Mouse (Mus musculus): ENCODE data around the gene Kcnj9. TPM values are rescaled to one million over a fixed set of nuclear protein-coding genes. Genes with fewer than 3 reads are reported as not detected.

The Kcnj9 gene
- polyA plus RNA-seq, 1 experiment: 1.5 TPM

- H3K27me3 ChIP-seq (ENCODE audit: control insufficient read depth, insufficient read depth, low read length): no peaks in the 10 kb centered on the region
- H3K36me3 ChIP-seq (ENCODE audit: control insufficient read depth, insufficient read depth, low read length): no peaks in the 10 kb centered on the region
- 5% methylated on average over 4 of the region's 4 CpGs for WGBS
- no peak overlapping the region for H3K27ac ChIP-seq (ENCODE audit: control insufficient read depth, insufficient read depth, low read length)
- H3K4me1 ChIP-seq (replicated peaks; ENCODE audit: control insufficient read depth, insufficient read depth, low read length): peaks cover 19% of the 10 kb centered on the region
- TF ChIP-seq POLR2A (IDR thresholded peaks at IDR 0.05; ENCODE audit: control insufficient read depth, extremely low read depth, insufficient read depth, low read length, poor library complexity) (no peak), CTCF (IDR thresholded peaks at IDR 0.05; ENCODE audit: borderline replicate concordance, control insufficient read depth, extremely low read depth, insufficient read depth, low read length, poor library complexity) (no peak)
- H3K4me3 ChIP-seq (ENCODE audit: control insufficient read depth, insufficient read depth, low read length): no peak overlapping the region
- DNase-seq: no peak
These were observed 22.9 kb downstream of the Kcnj9 start for GRCm38 (mm10) chr1:172306196-172306595.

- H3K4me3 ChIP-seq (ENCODE audit: control insufficient read depth, insufficient read depth, low read length): no peak overlapping the region
- peaks cover 15% of the 10 kb centered on the region for H3K4me1 ChIP-seq (replicated peaks; ENCODE audit: control insufficient read depth, insufficient read depth, low read length)
- no peaks in the 10 kb centered on the region for H3K27me3 ChIP-seq (ENCODE audit: control insufficient read depth, insufficient read depth, low read length)
- WGBS: 57% methylated on average over 3 of the region's 3 CpGs
- DNase-seq: no peak
- H3K27ac ChIP-seq (ENCODE audit: control insufficient read depth, insufficient read depth, low read length): no peak overlapping the region
- TF ChIP-seq CTCF (IDR thresholded peaks at IDR 0.05; ENCODE audit: borderline replicate concordance, control insufficient read depth, extremely low read depth, insufficient read depth, low read length, poor library complexity) (no peak), POLR2A (IDR thresholded peaks at IDR 0.05; ENCODE audit: control insufficient read depth, extremely low read depth, insufficient read depth, low read length, poor library complexity) (no peak)
- H3K36me3 ChIP-seq (ENCODE audit: control insufficient read depth, insufficient read depth, low read length): no peaks in the 10 kb centered on the region
These were observed 23.5 kb downstream of the Kcnj9 start for GRCm38 (mm10) chr1:172305635-172306034.

GRCm38 (mm10) chr1:172305153-172305552, 24.0 kb downstream of the Kcnj9 start:
- no peak overlapping the region for H3K4me3 ChIP-seq (ENCODE audit: control insufficient read depth, insufficient read depth, low read length)
- no peak for DNase-seq
- H3K4me1 ChIP-seq (replicated peaks; ENCODE audit: control insufficient read depth, insufficient read depth, low read length): peaks cover 10% of the 10 kb centered on the region
- TF ChIP-seq POLR2A (IDR thresholded peaks at IDR 0.05; ENCODE audit: control insufficient read depth, extremely low read depth, insufficient read depth, low read length, poor library complexity): no peak
- TF ChIP-seq CTCF (IDR thresholded peaks at IDR 0.05; ENCODE audit: borderline replicate concordance, control insufficient read depth, extremely low read depth, insufficient read depth, low read length, poor library complexity): no peak
- H3K27me3 ChIP-seq (ENCODE audit: control insufficient read depth, insufficient read depth, low read length): no peaks in the 10 kb centered on the region
- H3K27ac ChIP-seq (ENCODE audit: control insufficient read depth, insufficient read depth, low read length): no peak overlapping the region
- 49% methylated on average over 2 of the region's 2 CpGs for WGBS
- no peaks in the 10 kb centered on the region for H3K36me3 ChIP-seq (ENCODE audit: control insufficient read depth, insufficient read depth, low read length)

- no peak overlapping the region for H3K4me3 ChIP-seq (ENCODE audit: control insufficient read depth, insufficient read depth, low read length)
- H3K4me1 ChIP-seq (replicated peaks; ENCODE audit: control insufficient read depth, insufficient read depth, low read length): 0 out of 2 replicates have a peak, but pooled peaks cover 5% of the 10 kb centered on the region
- 64% methylated on average over 6 of the region's 6 CpGs for WGBS
- no peak for DNase-seq
- H3K27me3 ChIP-seq (ENCODE audit: control insufficient read depth, insufficient read depth, low read length): no peaks in the 10 kb centered on the region
- no peak overlapping the region for H3K27ac ChIP-seq (ENCODE audit: control insufficient read depth, insufficient read depth, low read length)
- no peak for TF ChIP-seq POLR2A (IDR thresholded peaks at IDR 0.05; ENCODE audit: control insufficient read depth, extremely low read depth, insufficient read depth, low read length, poor library complexity)
- no peak for TF ChIP-seq CTCF (IDR thresholded peaks at IDR 0.05; ENCODE audit: borderline replicate concordance, control insufficient read depth, extremely low read depth, insufficient read depth, low read length, poor library complexity)
- no peaks in the 10 kb centered on the region for H3K36me3 ChIP-seq (ENCODE audit: control insufficient read depth, insufficient read depth, low read length)
These were observed 24.7 kb downstream of the Kcnj9 start for GRCm38 (mm10) chr1:172304443-172304842.

GRCm38 (mm10) chr1:172302851-172303250, 26.3 kb downstream of the Kcnj9 start:
- Histone ChIP-seq H3K36me3 (ENCODE audit: control insufficient read depth, insufficient read depth, low read length) (no peaks in the 10 kb centered on the region), H3K27me3 (ENCODE audit: control insufficient read depth, insufficient read depth, low read length) (no peaks in the 10 kb centered on the region), H3K4me3 (ENCODE audit: control insufficient read depth, insufficient read depth, low read length) (no peak overlapping the region), H3K27ac (ENCODE audit: control insufficient read depth, insufficient read depth, low read length) (no peak overlapping the region), H3K4me1 (replicated peaks; ENCODE audit: control insufficient read depth, insufficient read depth, low read length) (0 out of 2 replicates have a peak, but pooled peaks cover 5% of the 10 kb centered on the region)
- WGBS: 68% methylated on average over 6 of the region's 6 CpGs
- TF ChIP-seq POLR2A (IDR thresholded peaks at IDR 0.05; ENCODE audit: control insufficient read depth, extremely low read depth, insufficient read depth, low read length, poor library complexity) (no peak), CTCF (IDR thresholded peaks at IDR 0.05; ENCODE audit: borderline replicate concordance, control insufficient read depth, extremely low read depth, insufficient read depth, low read length, poor library complexity) (no peak)
- no peak for DNase-seq

GRCm38 (mm10) chr1:172302311-172302710, 26.8 kb downstream of the Kcnj9 start:
- Histone ChIP-seq H3K36me3 (ENCODE audit: control insufficient read depth, insufficient read depth, low read length) (no peaks in the 10 kb centered on the region), H3K4me1 (replicated peaks; ENCODE audit: control insufficient read depth, insufficient read depth, low read length) (0 out of 2 replicates have a peak, but pooled peaks cover 5% of the 10 kb centered on the region), H3K27ac (ENCODE audit: control insufficient read depth, insufficient read depth, low read length) (no peak overlapping the region), H3K27me3 (ENCODE audit: control insufficient read depth, insufficient read depth, low read length) (no peaks in the 10 kb centered on the region), H3K4me3 (ENCODE audit: control insufficient read depth, insufficient read depth, low read length) (no peak overlapping the region)
- DNase-seq: no peak
- 44% methylated on average over 3 of the region's 3 CpGs for WGBS
- no peak for TF ChIP-seq POLR2A (IDR thresholded peaks at IDR 0.05; ENCODE audit: control insufficient read depth, extremely low read depth, insufficient read depth, low read length, poor library complexity)
- TF ChIP-seq CTCF (IDR thresholded peaks at IDR 0.05; ENCODE audit: borderline replicate concordance, control insufficient read depth, extremely low read depth, insufficient read depth, low read length, poor library complexity): no peak

GRCm38 (mm10) chr1:172301180-172301579, 27.9 kb downstream of the Kcnj9 start:
- TF ChIP-seq CTCF (IDR thresholded peaks at IDR 0.05; ENCODE audit: borderline replicate concordance, control insufficient read depth, extremely low read depth, insufficient read depth, low read length, poor library complexity) (no peak), POLR2A (IDR thresholded peaks at IDR 0.05; ENCODE audit: control insufficient read depth, extremely low read depth, insufficient read depth, low read length, poor library complexity) (no peak)
- H3K27me3 ChIP-seq (ENCODE audit: control insufficient read depth, insufficient read depth, low read length): no peaks in the 10 kb centered on the region
- H3K36me3 ChIP-seq (ENCODE audit: control insufficient read depth, insufficient read depth, low read length): no peaks in the 10 kb centered on the region
- H3K4me1 ChIP-seq (replicated peaks; ENCODE audit: control insufficient read depth, insufficient read depth, low read length): 0 out of 2 replicates have a peak, but pooled peaks cover 2% of the 10 kb centered on the region
- no peak for DNase-seq
- 88% methylated on average over 12 of the region's 12 CpGs for WGBS
- H3K4me3 ChIP-seq (ENCODE audit: control insufficient read depth, insufficient read depth, low read length): no peak overlapping the region
- H3K27ac ChIP-seq (ENCODE audit: control insufficient read depth, insufficient read depth, low read length): no peak overlapping the region
